Mouse (Mus musculus): ENCODE data around the gene Tedc1.
"Not testable (repeated sequence)": the region's sequence is repeated elsewhere in the genome, so short reads cannot be mapped to it uniquely, and the experiment has no call there.

Tedc1 gene

DNA sequence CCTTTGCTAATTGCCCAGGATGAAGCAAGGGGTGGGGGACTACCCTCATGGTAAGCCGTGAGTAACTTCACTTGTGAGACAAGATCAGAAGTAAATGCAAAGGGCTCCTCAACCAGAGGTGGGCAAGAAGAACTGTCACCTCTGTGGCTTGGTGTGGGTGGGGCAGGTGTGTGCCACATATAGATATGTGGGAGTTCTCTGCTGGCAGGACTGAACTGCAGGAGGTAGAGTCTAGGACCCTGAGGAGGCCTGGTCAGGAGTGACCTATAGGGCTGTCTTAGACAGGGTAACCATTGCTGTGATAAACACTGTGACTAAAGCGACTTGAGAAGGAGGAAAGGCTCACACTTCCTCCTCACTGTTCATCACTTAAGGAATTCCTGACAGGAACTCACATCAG lies 37.2 kb downstream of the Tedc1 start:
- in situ Hi-C loops (cut with MboI; ENCODE audit: low sequenced_read_pairs) = no loop called here

DNA sequence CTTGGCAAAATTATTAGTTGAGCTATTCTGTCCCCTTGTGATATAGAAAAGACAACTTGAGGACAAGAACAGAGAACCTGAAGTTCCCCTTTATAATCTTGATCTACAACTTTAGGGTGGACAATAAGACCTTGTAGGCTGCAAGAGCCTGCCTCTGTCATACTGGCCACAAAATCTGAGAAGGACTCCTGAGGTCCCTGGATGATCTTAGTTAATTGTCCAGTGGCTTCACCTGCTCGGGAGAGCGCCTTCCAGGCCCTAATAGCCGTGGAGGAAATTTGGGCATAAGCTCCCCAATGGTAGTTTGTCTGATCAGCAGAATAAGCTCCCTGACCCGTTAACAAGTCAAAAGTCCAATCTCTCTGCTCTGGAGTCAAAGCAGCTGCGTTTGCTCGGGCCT lies 42.9 kb downstream of the Tedc1 start:
- in situ Hi-C loops (cut with MboI; ENCODE audit: low sequenced_read_pairs) = not testable (repeated sequence)

- in situ Hi-C loops (cut with MboI; ENCODE audit: low sequenced_read_pairs) = loop anchor here (25.0 kb wide), 1 partner anchor 511 kb away; no protein-coding TSS in a partner anchor
Measured at GRCm38 (mm10) chr12:113201301-113201700, 45.1 kb downstream of the Tedc1 start.

DNA sequence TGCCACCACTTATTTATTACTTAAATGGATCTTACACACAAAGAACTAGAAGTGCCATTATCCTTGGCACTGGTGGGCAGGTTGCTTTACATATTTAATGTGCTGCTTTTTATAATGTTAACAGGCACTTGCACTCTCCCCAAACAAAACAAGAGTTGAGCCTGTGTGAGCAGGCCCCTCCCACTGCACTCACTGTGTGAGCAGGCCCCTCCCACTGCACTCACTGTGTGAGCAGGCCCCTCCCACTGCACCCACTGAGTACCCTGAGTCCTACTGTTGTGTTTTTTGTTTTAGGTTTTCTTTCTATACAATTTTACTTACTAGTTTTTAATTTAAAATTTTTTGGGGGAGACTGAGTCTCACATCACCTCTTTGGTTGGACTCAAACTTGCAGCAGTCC lies 45.8 kb downstream of the Tedc1 start:
- in situ Hi-C loops (cut with MboI; ENCODE audit: low sequenced_read_pairs) = loop anchor here (25.0 kb wide), 1 partner anchor 510 kb away; no protein-coding TSS in a partner anchor

DNA sequence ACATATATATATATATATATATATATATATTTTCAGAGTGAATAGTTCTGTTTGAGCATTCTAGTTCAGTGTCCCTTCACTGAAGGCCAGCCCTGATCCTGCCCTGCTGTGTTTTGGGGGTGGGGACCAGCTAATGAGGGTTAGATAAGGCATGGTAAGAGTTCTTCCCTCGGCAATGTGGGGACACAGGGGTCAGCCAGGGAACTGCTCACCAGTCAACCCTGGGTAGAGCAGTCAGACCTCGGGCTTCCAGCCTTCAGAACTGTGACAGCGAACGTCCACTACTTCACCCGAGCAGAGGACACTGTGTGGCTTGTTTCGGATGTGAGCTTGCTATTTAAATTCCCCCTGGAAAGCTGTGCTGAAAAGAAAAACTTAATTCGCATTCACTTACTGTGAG lies 47.3 kb downstream of the Tedc1 start:
- in situ Hi-C loops (cut with MboI; ENCODE audit: low sequenced_read_pairs) = loop anchor here (25.0 kb wide), 1 partner anchor 509 kb away; no protein-coding TSS in a partner anchor

GRCm38 (mm10) chr12:113205251-113205942 lies 49.2 kb downstream of the Tedc1 start:
- in situ Hi-C loops (cut with MboI; ENCODE audit: low sequenced_read_pairs) = loop anchor here (25.0 kb wide), 1 partner anchor 507 kb away; no protein-coding TSS in a partner anchor

DNA sequence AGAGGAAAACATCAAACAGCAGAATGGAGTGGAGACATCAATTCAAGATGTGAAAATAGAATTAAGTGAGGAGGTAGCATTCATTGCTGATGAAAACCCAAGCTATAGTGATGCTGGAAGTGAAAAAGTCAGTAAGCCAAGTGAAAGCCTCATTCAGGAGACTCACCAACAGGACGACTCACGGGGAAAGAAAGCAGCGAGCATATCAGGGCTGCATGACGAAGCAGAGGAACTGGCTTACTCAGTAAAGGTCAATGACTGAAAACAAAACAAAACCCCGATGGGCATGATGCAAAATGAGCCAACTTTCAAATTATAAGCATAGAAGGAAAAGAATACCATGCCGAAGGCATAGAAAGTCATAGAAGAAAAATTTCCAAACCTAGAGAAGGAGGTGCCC lies 51.5 kb downstream of the Tedc1 start:
- in situ Hi-C loops (cut with MboI; ENCODE audit: low sequenced_read_pairs) = loop anchor here (25.0 kb wide), 1 partner anchor 505 kb away; no protein-coding TSS in a partner anchor

- in situ Hi-C loops (cut with MboI; ENCODE audit: low sequenced_read_pairs) = loop anchor here (10.0 to 25.0 kb wide), 2 partner anchors 502 to 1994 kb away; no protein-coding TSS in a partner anchor
Measured at GRCm38 (mm10) chr12:113210586-113211378, 54.6 kb downstream of the Tedc1 start.

- in situ Hi-C loops (cut with MboI; ENCODE audit: low sequenced_read_pairs) = loop anchor here (10.0 to 25.0 kb wide), 2 partner anchors 501 to 1993 kb away; no protein-coding TSS in a partner anchor
Measured at GRCm38 (mm10) chr12:113211772-113212171, 55.6 kb downstream of the Tedc1 start.

- in situ Hi-C loops (cut with MboI; ENCODE audit: low sequenced_read_pairs) = loop anchor here (10.0 to 25.0 kb wide), 2 partner anchors 500 to 1992 kb away; no protein-coding TSS in a partner anchor
Measured at GRCm38 (mm10) chr12:113212326-113212924, 56.2 kb downstream of the Tedc1 start.

GRCm38 (mm10) chr12:113213226-113213625 lies 57.0 kb downstream of the Tedc1 start:
- in situ Hi-C loops (cut with MboI; ENCODE audit: low sequenced_read_pairs) = loop anchor here (10.0 to 25.0 kb wide), 2 partner anchors 499 to 1992 kb away; no protein-coding TSS in a partner anchor

- in situ Hi-C loops (cut with MboI; ENCODE audit: low sequenced_read_pairs) = loop anchor here (10.0 to 25.0 kb wide), 2 partner anchors 498 to 1991 kb away; no protein-coding TSS in a partner anchor
Measured at GRCm38 (mm10) chr12:113214072-113214808, 58.0 kb downstream of the Tedc1 start.

GRCm38 (mm10) chr12:113214972-113215666 lies 58.9 kb downstream of the Tedc1 start:
- in situ Hi-C loops (cut with MboI; ENCODE audit: low sequenced_read_pairs) = loop anchor here (10.0 to 25.0 kb wide), 2 partner anchors 497 to 1990 kb away; no protein-coding TSS in a partner anchor

Measured in CH12F3 (cell line).